Mouse (Mus musculus) myocyte (in vitro differentiated cells): Measurements from ENCODE around the gene Pank1.

Experiments used
- CEBPB ChIP-seq: IDR thresholded peaks from 2 replicates; pipeline ENCODE4 v1.6.1; 2011; ENCODE audit warnings: mild to moderate bottlenecking, moderate library complexity; ENCODE audit not compliant: poor library complexity, insufficient read depth, severe bottlenecking
- MYOG ChIP-seq, 3 experiments: IDR thresholded peaks; one replicate each; pipeline ENCODE4 v1.6.1; 2011; ENCODE audit warnings: control low read depth in 2 of 3, low read depth in 2 of 3, mild to moderate bottlenecking in 2 of 3; ENCODE audit not compliant: insufficient read length in 2 of 3, control insufficient read depth in 1 of 3, insufficient read depth in 1 of 3
- POLR2A ChIP-seq: IDR thresholded peaks from one replicate; pipeline ENCODE4 v1.6.1; 2011; ENCODE audit warnings: low read depth, mild to moderate bottlenecking, control low read depth, moderate library complexity; ENCODE audit not compliant: insufficient read length
- TCF12 ChIP-seq: IDR thresholded peaks from one replicate; pipeline ENCODE4 v1.6.1; 2011; ENCODE audit warnings: mild to moderate bottlenecking, control low read depth; ENCODE audit not compliant: poor library complexity, insufficient read depth, severe bottlenecking

- TF ChIP-seq TCF12 (no peak), MYOG (IDR thresholded peaks at IDR 0.05; ENCODE audit: control insufficient read depth in 1 of 3, insufficient read depth in 1 of 3, insufficient read length in 2 of 3, low read depth in 2 of 3) (no peak), POLR2A (no peak), CEBPB (no peak)
Measured at GRCm38 (mm10) chr19:34921253-34921651, 42.0 kb upstream of the Pank1 start.
